Mouse (Mus musculus) hindbrain, embryonic 15.5 days (tissue): ENCODE results near the gene Pnpla8. TPM values are rescaled to one million over a fixed set of nuclear protein-coding genes. Genes with fewer than 3 reads are reported as not detected.
"Not testable (repeated sequence)": the region's sequence is repeated elsewhere in the genome, so short reads cannot be mapped to it uniquely, and the experiment has no call there.

Experiments used
- ATAC-seq: fragments of 200-750 bp; cut with Nextera tagmentation; 2 replicates; pipeline ENCODE4 v1.8.0; 2017; ENCODE audit warnings: low read depth, moderate number of reproducible peaks, moderate TSS enrichment; ENCODE audit not compliant: low FRiP score
- H3K27ac ChIP-seq: fragments of 300-500 bp; sonication (generic); replicated peaks from 2 replicates; pipeline ENCODE4 v1.5.1; 2015; ENCODE audit warnings: mild to moderate bottlenecking, inconsistent platforms
- H3K27me3 ChIP-seq: fragments of 300-500 bp; sonication (generic); 2 replicates; pipeline ENCODE4 v1.6.1; 2015; ENCODE audit warnings: control low read depth, inconsistent platforms
- H3K36me3 ChIP-seq: fragments of 300-500 bp; sonication (generic); 2 replicates; pipeline ENCODE4 v1.6.1; 2015; ENCODE audit warnings: control low read depth, inconsistent platforms
- H3K4me1 ChIP-seq: fragments of 300-500 bp; sonication (generic); replicated peaks from 2 replicates; pipeline ENCODE4 v1.6.1; 2015; ENCODE audit warnings: control low read depth, inconsistent platforms
- H3K4me2 ChIP-seq: fragments of 300-500 bp; sonication (generic); 2 replicates; pipeline ENCODE4 v1.6.1; 2015; ENCODE audit warnings: moderate library complexity, mild to moderate bottlenecking, inconsistent platforms
- H3K4me3 ChIP-seq: fragments of 300-500 bp; sonication (generic); 2 replicates; pipeline ENCODE4 v1.5.1; 2015; ENCODE audit warnings: mild to moderate bottlenecking, inconsistent platforms
- H3K9ac ChIP-seq: fragments of 300-500 bp; sonication (generic); 2 replicates; pipeline ENCODE4 v1.6.1; 2015; ENCODE audit warnings: inconsistent platforms
- H3K9me3 ChIP-seq: fragments of 300-500 bp; sonication (generic); 2 replicates; pipeline ENCODE4 v1.6.1; 2016; ENCODE audit warnings: control low read depth, inconsistent platforms
- WGBS: fragments of 180-500 bp; shearing (Covaris S2); methylation state at CpG from one replicate; pipeline ENCODE4 v1.1.7; 2015; 5-methylcytosine and 5-hydroxymethylcytosine counted together
- polyA plus RNA-seq: library from polyadenylated mRNA; unstranded; fragments of >200 nt; fragmentation: Nextera tagmentation; extraction: Ambion mirVana; gene quantifications from 2 replicates; pipeline ENCODE4 v1.2.1, GENCODE M21; 2015

The Pnpla8 gene
- 125 and 126 TPM in 2 replicates for polyA plus RNA-seq

GRCm38 (mm10) chr12:44221070-44221469 is at the start of gene Pnpla8:
Gene Pnpla8 (plus strand): TSS chr12:44221370.
- H3K27ac ChIP-seq, ATAC-seq, H3K4me1 ChIP-seq, H3K9me3 ChIP-seq, H3K36me3 ChIP-seq, H3K27me3 ChIP-seq: not testable (repeated sequence)
- Histone ChIP-seq H3K9ac (peak within 1 kb of the TSS; percentile 61), H3K4me2 (peak within 1 kb of the TSS; percentile 83), H3K4me3 (peak within 1 kb of the TSS; percentile 67)
- 94% methylated on average over 2 of the region's 2 CpGs for WGBS

GRCm38 (mm10) chr12:44176331-44177037 is 44.7 kb upstream of the Pnpla8 start:
- WGBS = 30% methylated on average over 10 of the region's 10 CpGs
- Histone ChIP-seq H3K9me3 (no peaks in the 10 kb centered on the region), H3K4me2 (peak overlapping the region; percentile 38), H3K9ac (peak overlapping the region; percentile 10; the same call in 1 of the 2 replicates), H3K4me1 (peaks cover 14% of the 10 kb centered on the region), H3K27me3 (no peaks in the 10 kb centered on the region), H3K27ac (peak overlapping the region; percentile 2; the same call in 1 of the 2 replicates), H3K36me3 (no peaks in the 10 kb centered on the region), H3K4me3 (no peak overlapping the region)
- ATAC-seq = peak; percentile 16; the same call in 1 of the 2 replicates

GRCm38 (mm10) chr12:44177038-44177355 is 44.2 kb upstream of the Pnpla8 start:
- Histone ChIP-seq H3K9ac (no peak overlapping the region), H3K9me3 (no peaks in the 10 kb centered on the region), H3K4me3 (no peak overlapping the region), H3K4me1 (peaks cover 14% of the 10 kb centered on the region), H3K36me3 (no peaks in the 10 kb centered on the region), H3K27me3 (no peaks in the 10 kb centered on the region), H3K27ac (0 out of 2 replicates have a peak overlapping the region, but pooled peaks have one; percentile 2), H3K4me2 (peak overlapping the region; percentile 38)
- 0 out of 2 replicates have a peak, but pooled peaks have one; percentile 25 for ATAC-seq
- WGBS = 28% methylated on average over 2 of the region's 2 CpGs

- Histone ChIP-seq H3K4me1 (peaks cover 11% of the 10 kb centered on the region), H3K9ac (no peak overlapping the region), H3K27ac (no peak overlapping the region), H3K4me3 (peak overlapping the region; percentile 12; the same call in 1 of the 2 replicates), H3K9me3 (no peaks in the 10 kb centered on the region), H3K4me2 (peak overlapping the region; percentile 42), H3K27me3 (no peaks in the 10 kb centered on the region), H3K36me3 (no peaks in the 10 kb centered on the region)
- WGBS = 37% methylated on average over 9 of the region's 9 CpGs
- ATAC-seq = peak; percentile 91
Measured at GRCm38 (mm10) chr12:44181081-44181982, 39.8 kb upstream of the Pnpla8 start.

GRCm38 (mm10) chr12:44197873-44198525 is 23.2 kb upstream of the Pnpla8 start:
- H3K9ac ChIP-seq = no peak overlapping the region
- H3K4me3 ChIP-seq = no peak overlapping the region
- no peaks in the 10 kb centered on the region for H3K4me1 ChIP-seq
- ATAC-seq = no peak
- no peak overlapping the region for H3K27ac ChIP-seq
- H3K9me3 ChIP-seq = no peaks in the 10 kb centered on the region
- 68% methylated on average over 4 of the region's 4 CpGs for WGBS
- H3K27me3 ChIP-seq = no peaks in the 10 kb centered on the region
- no peaks in the 10 kb centered on the region for H3K36me3 ChIP-seq
- no peak overlapping the region for H3K4me2 ChIP-seq

GRCm38 (mm10) chr12:44209141-44209823 is 11.9 kb upstream of the Pnpla8 start:
- Histone ChIP-seq H3K4me1 (peaks cover 20% of the 10 kb centered on the region), H3K9me3 (no peaks in the 10 kb centered on the region), H3K4me3 (peak overlapping the region; percentile 74), H3K4me2 (peak overlapping the region; percentile 96), H3K36me3 (peaks cover 4% of the 10 kb centered on the region), H3K27me3 (no peaks in the 10 kb centered on the region), H3K9ac (peak overlapping the region; percentile 77), H3K27ac (peak overlapping the region; percentile 84)
- ATAC-seq = no peak
- WGBS = 0% methylated on average over 37 of the region's 37 CpGs

GRCm38 (mm10) chr12:44209824-44210752 is 11.1 kb upstream of the Pnpla8 start, which contains the start of gene Dnajb9:
Gene Dnajb9 (minus strand): TSS chr12:44210326.
- under 1% methylated on average over 75 of the region's 77 CpGs for WGBS
- Histone ChIP-seq H3K4me2 (peak within 1 kb of the TSS; percentile 96), H3K27me3 (no peaks in the 10 kb centered on the region), H3K4me3 (peak within 1 kb of the TSS; percentile 74), H3K27ac (peak within 1 kb of the TSS; percentile 84), H3K36me3 (peaks cover 4% of the 10 kb centered on the region), H3K9ac (peak within 1 kb of the TSS; percentile 77), H3K4me1 (peaks cover 20% of the 10 kb centered on the region), H3K9me3 (no peaks in the 10 kb centered on the region)
- peak; percentile 99 for ATAC-seq

- H3K9ac ChIP-seq = no peak overlapping the region
- ATAC-seq = no peak
- no peak overlapping the region for H3K4me3 ChIP-seq
- H3K36me3 ChIP-seq = no peaks in the 10 kb centered on the region
- no peak overlapping the region for H3K4me2 ChIP-seq
- no peaks in the 10 kb centered on the region for H3K9me3 ChIP-seq
- no peak overlapping the region for H3K27ac ChIP-seq
- peaks cover 20% of the 10 kb centered on the region for H3K4me1 ChIP-seq
- H3K27me3 ChIP-seq = no peaks in the 10 kb centered on the region
- 90% methylated on average over 3 of the region's 3 CpGs for WGBS
Measured at GRCm38 (mm10) chr12:44211555-44211954, 9.6 kb upstream of the Pnpla8 start.

GRCm38 (mm10) chr12:44221651-44222356 is 634 bp downstream of the Pnpla8 start:
- no peaks in the 10 kb centered on the region for H3K4me1 ChIP-seq
- H3K27me3 ChIP-seq = no peaks in the 10 kb centered on the region
- peak overlapping the region; percentile 83 for H3K4me2 ChIP-seq
- H3K9me3 ChIP-seq = no peaks in the 10 kb centered on the region
- H3K9ac ChIP-seq = peak overlapping the region; percentile 61
- H3K27ac ChIP-seq = no peak overlapping the region
- H3K4me3 ChIP-seq = peak overlapping the region; percentile 67
- 0 out of 2 replicates have a peak, but pooled peaks have one; percentile 27 for ATAC-seq
- 1% methylated on average over 88 of the region's 89 CpGs for WGBS
- no peaks in the 10 kb centered on the region for H3K36me3 ChIP-seq

GRCm38 (mm10) chr12:44223044-44223443 is 1.9 kb downstream of the Pnpla8 start:
- no peak for ATAC-seq
- Histone ChIP-seq H3K9me3 (no peaks in the 10 kb centered on the region), H3K4me2 (no peak overlapping the region), H3K27ac (no peak overlapping the region), H3K9ac (no peak overlapping the region), H3K4me3 (no peak overlapping the region), H3K27me3 (no peaks in the 10 kb centered on the region), H3K4me1 (no peaks in the 10 kb centered on the region), H3K36me3 (no peaks in the 10 kb centered on the region)
- 70% methylated on average over 3 of the region's 3 CpGs for WGBS
